Mouse (Mus musculus): ENCODE measurements around the gene Ccdc84. TPM values are rescaled to one million over a fixed set of nuclear protein-coding genes. Genes with fewer than 3 reads are reported as not detected.
"Not testable (repeated sequence)": the region's sequence is repeated elsewhere in the genome, so short reads cannot be mapped to it uniquely, and the experiment has no call there.

Gene Ccdc84
- polyA plus RNA-seq (2015; fragmentation: Nextera tagmentation; extraction: Ambion mirVana): 28.7 and 32.6 TPM in 2 replicates

DNA sequence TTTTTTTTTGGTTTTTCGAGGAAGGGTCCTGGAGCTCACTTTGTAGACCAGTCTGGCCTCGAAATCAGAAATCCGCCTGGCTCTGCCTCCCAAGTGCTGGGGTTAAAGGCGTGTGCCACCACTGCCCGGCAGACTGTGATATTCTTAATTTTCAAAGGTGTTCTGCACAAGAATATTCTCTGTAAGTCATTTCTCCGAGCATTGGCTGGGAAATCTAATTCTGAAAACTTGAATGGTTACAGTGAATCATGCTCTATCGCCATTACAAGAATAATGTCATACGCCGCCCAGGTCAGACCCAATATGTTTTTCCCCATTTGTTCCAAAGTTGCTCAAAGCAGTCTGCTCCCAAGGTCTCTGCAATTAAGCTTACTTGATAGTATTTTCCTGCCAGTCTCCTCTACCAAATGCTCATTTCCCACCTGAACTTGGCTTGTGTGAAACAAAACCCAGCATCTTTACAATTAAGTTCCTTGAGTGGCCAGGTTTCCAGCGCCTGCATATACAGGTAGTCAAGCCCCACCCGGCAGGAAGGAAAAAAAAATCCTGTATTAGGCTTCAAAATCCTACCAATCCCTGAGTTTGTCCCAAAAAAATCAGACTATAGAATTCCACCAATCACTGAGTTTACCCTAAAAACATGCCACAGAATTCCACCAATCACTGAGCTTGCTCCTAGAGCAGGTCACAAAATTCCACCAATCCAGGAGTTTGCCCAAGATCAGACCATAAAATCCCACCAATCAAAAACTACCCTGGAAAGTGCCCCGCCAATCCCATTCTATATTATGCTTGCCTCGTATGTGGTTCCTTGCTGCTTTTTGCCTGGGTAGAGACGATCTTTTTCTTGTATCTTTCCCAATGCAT, at the start of gene Ccdc84:
Gene Ccdc84 (minus strand): TSS at position 51 of the 867 bp plus-strand sequence.
- Histone ChIP-seq H3K4me1 (replicated peaks) (peaks cover 22% of the 10 kb centered on the region), H3K4me2 (peak within 1 kb of the TSS; percentile 93), H3K27ac (replicated peaks) (peak within 1 kb of the TSS; percentile 87), H3K27me3 (no peaks in the 10 kb centered on the region), H3K9ac (peak within 1 kb of the TSS; percentile 90), H3K36me3 (peaks cover 20% of the 10 kb centered on the region), H3K4me3 (peak within 1 kb of the TSS; percentile 86), H3K9me3 (no peaks in the 10 kb centered on the region)
- WGBS: 78% methylated on average over 14 of the region's 14 CpGs
- ATAC-seq (ENCODE audit: low read depth): 0 out of 2 replicates have a peak, but pooled peaks have one; percentile 3

DNA sequence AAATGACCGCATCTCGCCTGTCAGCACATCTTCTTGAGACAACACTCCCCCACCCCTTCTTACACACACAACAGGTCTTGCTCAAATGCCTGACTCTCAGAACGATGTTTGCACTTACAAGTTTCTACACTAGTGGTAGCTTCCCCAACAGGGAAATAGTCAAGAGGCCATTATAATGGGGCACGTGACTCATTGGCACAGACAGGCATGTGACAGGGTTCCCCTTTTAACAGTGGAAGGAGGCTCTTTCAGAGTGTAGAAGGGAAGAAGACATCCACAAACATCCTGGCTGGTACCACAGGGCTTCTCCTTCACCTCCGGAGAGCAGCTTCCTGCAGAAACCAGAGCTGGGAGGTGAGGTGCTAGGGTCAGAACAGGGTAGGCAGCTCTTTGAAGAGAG, 43.6 kb upstream of the Ccdc84 start:
- Histone ChIP-seq H3K27me3 (no peaks in the 10 kb centered on the region), H3K9ac (no peak overlapping the region), H3K4me2 (no peak overlapping the region), H3K9me3 (no peaks in the 10 kb centered on the region), H3K27ac (replicated peaks) (no peak overlapping the region), H3K4me1 (replicated peaks) (peaks cover 14% of the 10 kb centered on the region), H3K4me3 (no peak overlapping the region), H3K36me3 (no peaks in the 10 kb centered on the region)
- 87% methylated on average over 5 of the region's 5 CpGs for WGBS
- no peak for ATAC-seq (ENCODE audit: low read depth)

- Histone ChIP-seq H3K4me2 (peak overlapping the region; percentile 49), H3K4me1 (replicated peaks) (peaks cover 36% of the 10 kb centered on the region), H3K36me3 (no peaks in the 10 kb centered on the region), H3K27ac (replicated peaks) (peak overlapping the region; percentile 95), H3K4me3 (peak overlapping the region; percentile 4; the same call in 1 of the 2 replicates), H3K9me3 (no peaks in the 10 kb centered on the region), H3K27me3 (peaks cover 16% of the 10 kb centered on the region), H3K9ac (peak overlapping the region; percentile 56)
- ATAC-seq (ENCODE audit: low read depth): peak; percentile 97
- WGBS: 2% methylated on average over 11 of the region's 11 CpGs
Measured at GRCm38 (mm10) chr9:44457035-44457742, 38.8 kb upstream of the Ccdc84 start.

DNA sequence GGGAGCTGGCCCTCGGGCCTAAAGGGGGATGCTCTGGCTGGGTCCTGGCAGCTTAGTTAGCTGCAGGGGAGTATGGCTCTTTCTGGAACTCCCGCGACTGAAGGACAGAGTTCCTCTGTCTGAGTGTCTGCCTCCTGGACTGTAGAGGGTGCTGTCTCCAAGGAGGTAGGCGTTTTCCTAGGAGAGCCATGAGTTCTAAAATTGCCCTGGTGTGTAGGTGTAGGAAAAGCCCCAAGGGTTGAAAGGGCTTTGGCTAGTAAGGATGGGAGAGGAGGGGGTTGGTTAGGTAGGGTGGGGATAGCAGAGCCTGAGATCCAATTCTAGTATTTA, 36.5 kb upstream of the Ccdc84 start, which contains the start of gene Upk2:
Gene Upk2 (minus strand): TSS at position 86 of the 330 bp plus-strand sequence.
- peak within 1 kb of the TSS; percentile 38 for H3K9ac ChIP-seq
- 21% methylated on average over 4 of the region's 4 CpGs for WGBS
- H3K27me3 ChIP-seq: peaks cover 16% of the 10 kb centered on the region
- no peaks in the 10 kb centered on the region for H3K36me3 ChIP-seq
- H3K27ac ChIP-seq (replicated peaks): no peak within 1 kb of the TSS
- no peaks in the 10 kb centered on the region for H3K9me3 ChIP-seq
- no peak within 1 kb of the TSS for H3K4me3 ChIP-seq
- H3K4me2 ChIP-seq: no peak within 1 kb of the TSS
- peaks cover 36% of the 10 kb centered on the region for H3K4me1 ChIP-seq (replicated peaks)
- no peak for ATAC-seq (ENCODE audit: low read depth)

DNA sequence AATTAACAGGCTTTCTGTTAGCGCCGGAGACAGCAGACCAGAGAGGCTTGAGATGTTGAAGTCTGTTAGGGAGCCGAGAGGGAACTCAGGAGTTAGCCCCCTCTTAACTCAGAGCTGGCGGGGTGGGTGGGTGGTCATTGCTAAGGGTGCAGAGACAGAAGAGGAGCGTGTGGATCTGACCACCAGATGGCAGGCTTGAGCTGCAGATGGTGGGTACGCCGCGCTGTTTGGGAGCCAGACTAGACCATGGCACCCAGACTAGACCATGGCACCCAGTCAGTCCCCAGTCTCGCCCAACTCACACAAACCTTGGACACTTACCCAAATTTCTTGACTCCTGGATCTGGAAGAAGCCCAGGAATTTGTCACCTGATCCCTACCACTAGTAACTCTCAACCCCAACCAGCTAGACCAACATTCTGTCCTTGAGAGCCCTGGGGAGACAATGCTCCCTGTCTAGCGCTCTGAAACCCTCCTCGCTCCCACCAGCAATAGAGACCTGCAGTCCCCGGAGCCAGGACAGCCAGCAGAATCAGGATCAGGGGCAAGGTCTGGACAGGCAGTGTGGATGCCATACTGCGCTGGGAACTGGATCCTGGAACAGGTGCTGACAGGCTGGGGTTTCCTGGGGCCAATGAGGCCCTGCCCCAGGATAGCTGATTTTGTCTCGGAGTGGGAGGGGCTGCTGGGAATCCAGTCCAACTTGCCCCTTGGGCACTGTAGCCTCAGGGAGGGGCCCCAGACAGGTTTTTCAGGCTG, 35.9 kb upstream of the Ccdc84 start:
- WGBS: 9% methylated on average over 14 of the region's 14 CpGs
- Histone ChIP-seq H3K4me3 (no peak overlapping the region), H3K36me3 (no peaks in the 10 kb centered on the region), H3K4me1 (replicated peaks) (peaks cover 36% of the 10 kb centered on the region), H3K27ac (replicated peaks) (no peak overlapping the region), H3K9me3 (no peaks in the 10 kb centered on the region), H3K4me2 (no peak overlapping the region), H3K9ac (peak overlapping the region; percentile 38), H3K27me3 (peaks cover 16% of the 10 kb centered on the region)
- ATAC-seq (ENCODE audit: low read depth): peak; percentile 72

GRCm38 (mm10) chr9:44450387-44450786, 32.0 kb upstream of the Ccdc84 start:
- peaks cover 16% of the 10 kb centered on the region for H3K27me3 ChIP-seq
- H3K4me1 ChIP-seq (replicated peaks): peaks cover 7% of the 10 kb centered on the region
- H3K9ac ChIP-seq: no peak overlapping the region
- ATAC-seq (ENCODE audit: low read depth): no peak
- H3K27ac ChIP-seq (replicated peaks): no peak overlapping the region
- H3K36me3 ChIP-seq: no peaks in the 10 kb centered on the region
- H3K4me2 ChIP-seq: no peak overlapping the region
- H3K4me3 ChIP-seq: no peak overlapping the region
- H3K9me3 ChIP-seq: no peaks in the 10 kb centered on the region

GRCm38 (mm10) chr9:44444402-44445025, 26.1 kb upstream of the Ccdc84 start:
- not testable (repeated sequence) for H3K4me3 ChIP-seq

GRCm38 (mm10) chr9:44440961-44441360, 22.6 kb upstream of the Ccdc84 start, which contains the start of gene Foxr1:
Gene Foxr1 (minus strand): TSS chr9:44441136.
- Histone ChIP-seq H3K27ac (replicated peaks) (no peak within 1 kb of the TSS), H3K9ac (no peak within 1 kb of the TSS), H3K27me3 (no peaks in the 10 kb centered on the region), H3K4me3 (no peak within 1 kb of the TSS), H3K36me3 (no peaks in the 10 kb centered on the region), H3K4me2 (no peak within 1 kb of the TSS), H3K9me3 (no peaks in the 10 kb centered on the region), H3K4me1 (replicated peaks) (no peaks in the 10 kb centered on the region)
- WGBS: 73% methylated on average over 19 of the region's 19 CpGs
- no peak for ATAC-seq (ENCODE audit: low read depth)

More at GRCm38 (mm10) chr9:44444402-44445025, 26.1 kb upstream of the Ccdc84 start:
- not testable (repeated sequence) for H3K36me3 ChIP-seq; H3K4me1 ChIP-seq (replicated peaks); H3K9me3 ChIP-seq; H3K9ac ChIP-seq; H3K27ac ChIP-seq (replicated peaks); H3K27me3 ChIP-seq; H3K4me2 ChIP-seq; ATAC-seq (ENCODE audit: low read depth)
- WGBS: 85% methylated on average over 7 of the region's 7 CpGs

- ATAC-seq (ENCODE audit: low read depth): no peak
- no peak overlapping the region for H3K27ac ChIP-seq (replicated peaks)
- H3K36me3 ChIP-seq: no peaks in the 10 kb centered on the region
- peaks cover 3% of the 10 kb centered on the region for H3K4me1 ChIP-seq (replicated peaks)
- no peak overlapping the region for H3K4me3 ChIP-seq
- 79% methylated on average over 6 of the region's 6 CpGs for WGBS
- H3K4me2 ChIP-seq: no peak overlapping the region
- no peak overlapping the region for H3K9ac ChIP-seq
- no peaks in the 10 kb centered on the region for H3K27me3 ChIP-seq
- H3K9me3 ChIP-seq: no peaks in the 10 kb centered on the region
Measured at GRCm38 (mm10) chr9:44435747-44436146, 17.4 kb upstream of the Ccdc84 start.

DNA sequence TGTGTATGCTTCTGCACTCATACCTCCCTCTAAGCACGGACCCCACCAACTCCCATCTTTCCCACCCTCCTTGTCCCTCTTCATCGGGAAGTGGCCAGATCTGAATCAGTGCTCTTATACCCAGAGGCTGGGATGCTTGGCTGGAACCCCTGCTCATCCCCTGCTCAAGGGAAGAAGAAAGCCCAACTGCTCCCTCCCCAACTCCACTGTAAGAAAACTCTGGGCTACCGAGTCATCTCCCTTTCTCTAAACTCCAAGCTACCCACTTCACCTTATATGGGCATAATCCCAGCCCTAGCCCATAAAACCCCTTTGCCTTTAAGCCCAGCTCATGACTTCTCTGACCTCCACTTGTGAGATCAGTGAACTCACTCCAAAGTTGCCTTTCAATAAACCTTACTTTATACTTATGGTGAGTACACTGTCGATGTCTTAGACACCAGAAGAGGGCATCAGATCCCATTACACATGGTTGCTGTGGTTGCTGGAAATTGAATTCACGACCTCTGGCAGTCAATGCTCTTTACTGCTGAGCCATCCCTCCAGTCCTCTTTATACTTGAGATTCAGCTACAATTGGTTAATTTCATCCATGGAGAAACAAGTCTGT, 14.3 kb upstream of the Ccdc84 start:
- H3K27me3 ChIP-seq: no peaks in the 10 kb centered on the region
- no peaks in the 10 kb centered on the region for H3K9me3 ChIP-seq
- H3K4me3 ChIP-seq: no peak overlapping the region
- H3K9ac ChIP-seq: no peak overlapping the region
- WGBS: 52% methylated on average over 5 of the region's 5 CpGs
- no peak overlapping the region for H3K4me2 ChIP-seq
- no peak for ATAC-seq (ENCODE audit: low read depth)
- H3K27ac ChIP-seq (replicated peaks): no peak overlapping the region
- H3K4me1 ChIP-seq (replicated peaks): peaks cover 3% of the 10 kb centered on the region
- H3K36me3 ChIP-seq: no peaks in the 10 kb centered on the region

DNA sequence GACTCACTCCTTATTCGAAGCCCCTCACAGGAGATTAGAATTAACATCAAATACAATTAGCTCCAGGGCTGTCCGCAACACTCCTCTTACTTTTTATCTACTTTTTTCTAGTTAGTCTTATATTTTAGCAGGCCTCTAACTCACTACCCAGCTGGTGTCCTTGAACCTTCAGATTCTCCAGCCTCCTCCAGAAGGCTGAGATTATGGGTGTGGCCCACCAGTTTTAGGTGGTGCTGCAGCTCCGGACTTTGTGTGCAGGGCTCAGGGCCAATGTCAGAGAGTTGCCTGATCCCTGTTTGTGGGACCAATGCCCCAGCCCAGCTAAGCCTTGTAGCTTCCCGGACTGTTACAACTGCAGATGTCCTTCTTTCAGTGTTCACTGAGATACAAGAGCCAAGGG, 5.2 kb upstream of the Ccdc84 start:
- H3K27me3 ChIP-seq: no peaks in the 10 kb centered on the region
- no peak for ATAC-seq (ENCODE audit: low read depth)
- H3K4me2 ChIP-seq: no peak overlapping the region
- no peak overlapping the region for H3K27ac ChIP-seq (replicated peaks)
- no peak overlapping the region for H3K4me3 ChIP-seq
- no peak overlapping the region for H3K9ac ChIP-seq
- 98% methylated on average over 4 of the region's 4 CpGs for WGBS
- no peaks in the 10 kb centered on the region for H3K36me3 ChIP-seq
- no peaks in the 10 kb centered on the region for H3K9me3 ChIP-seq
- H3K4me1 ChIP-seq (replicated peaks): peaks cover 4% of the 10 kb centered on the region; the same call in 1 of the 2 replicates

All from neural tube, embryonic 13.5 days (tissue).